Mouse (Mus musculus) hindbrain, embryonic 10.5 days (tissue): ENCODE measurements around the gene Gm11639. TPM values are rescaled to one million over a fixed set of nuclear protein-coding genes. Genes with fewer than 3 reads are reported as not detected.
A peak's percentile ranks its signal among the peaks of the same experiment; 100 is the strongest.

Experiments used
- DNase-seq: peaks from one replicate; pipeline ENCODE4 v3.0.0-alpha.2; 2017; ENCODE audit warnings: low spot score
- H3K27ac ChIP-seq: fragments of 300-500 bp; sonication (generic); 2 replicates; pipeline ENCODE4 v1.5.1; 2016; ENCODE audit warnings: mild to moderate bottlenecking, moderate library complexity
- H3K27me3 ChIP-seq: fragments of 300-500 bp; sonication (generic); 2 replicates; pipeline ENCODE4 v1.6.1; 2016; ENCODE audit warnings: mild to moderate bottlenecking; ENCODE audit not compliant: poor library complexity, insufficient read depth, severe bottlenecking
- H3K36me3 ChIP-seq: fragments of 300-500 bp; sonication (generic); 2 replicates; pipeline ENCODE4 v1.6.1; 2016; ENCODE audit warnings: mild to moderate bottlenecking, moderate library complexity
- H3K4me1 ChIP-seq: fragments of 300-500 bp; sonication (generic); replicated peaks from 2 replicates; pipeline ENCODE4 v1.6.1; 2016; ENCODE audit warnings: mild to moderate bottlenecking
- H3K4me3 ChIP-seq: fragments of 300-500 bp; sonication (generic); 2 replicates; pipeline ENCODE4 v1.5.1; 2016; ENCODE audit warnings: mild to moderate bottlenecking, moderate library complexity
- H3K9me3 ChIP-seq: fragments of 300-500 bp; sonication (generic); 2 replicates; pipeline ENCODE4 v1.6.1; 2016; ENCODE audit warnings: mild to moderate bottlenecking, moderate library complexity
- WGBS: fragments of 180-500 bp; shearing (Covaris S2); methylation state at CpG from one replicate; pipeline ENCODE4 v1.1.7; 2016; 5-methylcytosine and 5-hydroxymethylcytosine counted together
- polyA plus RNA-seq: library from polyadenylated mRNA; unstranded; fragments of >200 nt; fragmentation: Nextera tagmentation; extraction: Ambion mirVana; gene quantifications from 2 replicates; pipeline ENCODE4 v1.2.1, GENCODE M21; 2016

Gm11639 gene
- polyA plus RNA-seq, 1 experiment from 2014 or later: not detected

DNA sequence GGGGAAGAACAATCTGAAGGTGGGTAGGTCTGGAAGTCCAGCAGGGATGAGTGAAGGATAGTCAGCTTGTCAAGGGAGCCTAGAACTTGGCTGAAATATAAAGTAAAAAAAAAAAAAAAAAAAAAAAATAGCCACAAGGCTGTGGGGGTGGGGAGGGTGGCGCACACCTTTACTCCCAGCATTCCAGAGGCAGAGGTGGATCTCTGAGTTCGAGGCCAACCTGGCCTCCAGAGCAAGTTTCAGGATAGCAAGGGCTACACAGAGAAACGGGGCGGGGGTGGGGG lies 466.5 kb downstream of the Gm11639 start:
- no peaks in the 10 kb centered on the region for H3K36me3 ChIP-seq
- no peak overlapping the region for H3K4me3 ChIP-seq
- 57% methylated on average over 1 of the region's 4 CpGs for WGBS
- no peak for DNase-seq
- no peak overlapping the region for H3K27ac ChIP-seq
- no peaks in the 10 kb centered on the region for H3K9me3 ChIP-seq
- peaks cover 32% of the 10 kb centered on the region for H3K4me1 ChIP-seq
- peaks cover 10% of the 10 kb centered on the region for H3K27me3 ChIP-seq

DNA sequence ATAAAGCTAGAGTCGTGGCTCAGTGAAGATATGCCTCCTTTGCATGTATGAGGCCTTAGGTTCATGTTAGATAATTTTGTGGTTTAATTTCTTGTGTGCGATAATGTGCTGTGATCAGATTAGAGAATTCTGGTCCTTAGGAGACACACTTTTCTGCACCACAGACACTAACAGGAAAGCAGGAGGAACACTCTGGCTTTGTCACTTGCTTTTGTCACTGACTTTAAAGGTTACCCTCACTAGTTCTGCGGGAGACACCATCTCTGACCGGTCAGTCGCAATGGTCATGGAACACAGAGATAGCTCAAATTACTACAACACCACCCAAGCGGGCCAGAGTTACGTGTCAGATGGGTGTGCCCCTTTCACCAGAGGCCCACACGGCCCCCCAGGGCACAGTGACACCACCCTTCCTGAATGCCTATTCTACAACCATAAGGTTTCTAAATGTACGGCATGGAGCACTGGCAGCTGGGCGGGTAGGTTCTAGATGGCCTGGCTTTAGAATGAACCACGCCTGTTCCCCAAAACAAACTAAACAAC lies 466.9 kb downstream of the Gm11639 start:
- Histone ChIP-seq H3K36me3 (no peaks in the 10 kb centered on the region), H3K4me3 (no peak overlapping the region), H3K9me3 (no peaks in the 10 kb centered on the region), H3K27ac (no peak overlapping the region), H3K4me1 (peaks cover 32% of the 10 kb centered on the region), H3K27me3 (peaks cover 14% of the 10 kb centered on the region)
- no peak for DNase-seq
- WGBS: 72% methylated on average over 11 of the region's 11 CpGs

DNA sequence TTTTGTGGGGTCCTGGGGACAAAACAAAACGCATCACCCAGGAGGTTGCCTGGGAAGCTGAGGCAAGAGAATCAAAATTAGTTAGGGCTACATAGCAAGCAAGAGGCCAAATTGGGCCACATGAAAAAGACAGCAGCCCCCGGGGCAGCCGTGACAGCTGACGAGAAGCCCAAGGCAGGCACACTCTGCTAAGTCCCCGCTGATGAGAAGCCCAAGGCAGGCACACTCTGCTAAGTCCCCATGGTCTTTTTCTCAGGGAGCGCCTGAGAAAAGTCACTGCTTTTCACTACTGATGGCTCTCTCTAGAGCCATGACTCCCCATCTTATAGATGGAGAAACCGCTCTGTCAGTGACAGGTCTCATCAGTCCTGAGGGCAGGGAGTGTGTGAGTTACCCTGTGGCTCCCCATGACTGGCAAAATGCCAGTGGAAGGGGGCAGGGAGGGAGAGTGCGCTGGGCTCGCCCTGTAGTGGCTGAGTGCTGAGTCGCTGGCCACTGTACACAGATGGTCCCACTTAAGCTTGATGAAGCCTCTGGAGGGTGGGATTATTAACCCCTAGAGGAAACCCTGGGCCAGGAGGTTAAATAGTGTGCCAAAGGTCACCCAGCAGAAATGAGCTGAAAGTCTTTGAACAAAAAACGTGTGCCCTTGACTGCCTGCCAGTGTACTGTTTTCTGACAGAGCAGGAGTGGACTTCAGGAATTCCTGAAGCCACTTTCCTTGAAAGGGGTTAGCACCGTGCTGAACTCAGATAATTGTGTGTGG lies 467.7 kb downstream of the Gm11639 start:
- H3K4me1 ChIP-seq: peaks cover 32% of the 10 kb centered on the region
- H3K36me3 ChIP-seq: no peaks in the 10 kb centered on the region
- peaks cover 14% of the 10 kb centered on the region for H3K27me3 ChIP-seq
- peak; percentile 64 for DNase-seq
- H3K27ac ChIP-seq: peak overlapping the region; percentile 26; the same call in 1 of the 2 replicates
- 31% methylated on average over 12 of the region's 12 CpGs for WGBS
- H3K9me3 ChIP-seq: no peaks in the 10 kb centered on the region
- H3K4me3 ChIP-seq: no peak overlapping the region

DNA sequence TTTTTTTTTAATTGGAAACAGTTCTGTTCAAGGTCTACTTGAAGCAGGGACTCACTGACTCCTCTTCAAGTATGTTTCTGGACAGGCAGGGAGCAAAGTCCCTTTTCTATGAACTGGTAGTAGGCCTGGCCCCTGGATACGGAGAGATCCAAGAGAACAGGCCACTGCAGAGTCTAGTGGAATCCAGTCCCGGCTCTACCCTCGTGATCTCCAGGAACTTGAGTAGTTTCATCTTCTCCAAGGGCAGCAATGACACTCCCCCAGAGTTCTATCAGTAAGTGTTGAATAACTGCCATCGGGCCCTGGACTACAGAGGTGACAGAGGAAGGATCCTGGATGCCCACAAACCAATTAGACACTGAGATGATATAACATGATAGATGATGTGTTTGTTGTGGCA lies 470.4 kb downstream of the Gm11639 start:
- Histone ChIP-seq H3K4me3 (no peak overlapping the region), H3K9me3 (no peaks in the 10 kb centered on the region), H3K4me1 (peaks cover 32% of the 10 kb centered on the region), H3K36me3 (no peaks in the 10 kb centered on the region), H3K27ac (no peak overlapping the region), H3K27me3 (peaks cover 6% of the 10 kb centered on the region; the same call in 1 of the 2 replicates)
- WGBS: 74% methylated on average over 4 of the region's 4 CpGs
- no peak for DNase-seq

DNA sequence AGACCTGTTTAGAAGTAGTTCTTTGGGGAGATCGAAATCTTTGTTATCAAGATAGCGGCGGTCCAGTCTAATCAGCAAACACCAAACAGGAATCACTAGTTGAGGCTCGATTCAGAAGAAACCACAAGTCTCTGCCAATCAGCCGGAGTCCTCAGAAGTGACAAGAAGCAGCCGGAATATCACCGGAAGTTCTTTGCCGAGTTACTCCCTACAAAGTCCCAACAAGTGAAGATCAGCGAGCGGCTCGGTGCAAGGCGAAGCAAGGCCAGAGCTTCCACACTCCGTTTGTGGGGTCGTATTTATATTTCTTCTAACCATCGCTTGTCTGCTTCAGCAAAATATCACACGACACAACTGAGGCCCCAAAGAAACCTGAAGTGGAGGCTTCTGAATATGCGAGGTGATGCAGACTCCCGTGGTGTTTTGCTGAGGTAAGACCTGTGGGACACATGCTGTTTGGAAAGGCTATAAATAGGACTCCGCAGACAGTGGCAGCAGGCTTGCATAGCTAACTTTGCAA lies 471.3 kb downstream of the Gm11639 start:
- peaks cover 6% of the 10 kb centered on the region; the same call in 1 of the 2 replicates for H3K27me3 ChIP-seq
- 87% methylated on average over 19 of the region's 19 CpGs for WGBS
- no peak overlapping the region for H3K27ac ChIP-seq
- H3K9me3 ChIP-seq: 0 out of 2 replicates have a peak, but pooled peaks cover 2% of the 10 kb centered on the region
- peaks cover 23% of the 10 kb centered on the region for H3K4me1 ChIP-seq
- H3K36me3 ChIP-seq: no peaks in the 10 kb centered on the region
- no peak for DNase-seq
- H3K4me3 ChIP-seq: no peak overlapping the region

DNA sequence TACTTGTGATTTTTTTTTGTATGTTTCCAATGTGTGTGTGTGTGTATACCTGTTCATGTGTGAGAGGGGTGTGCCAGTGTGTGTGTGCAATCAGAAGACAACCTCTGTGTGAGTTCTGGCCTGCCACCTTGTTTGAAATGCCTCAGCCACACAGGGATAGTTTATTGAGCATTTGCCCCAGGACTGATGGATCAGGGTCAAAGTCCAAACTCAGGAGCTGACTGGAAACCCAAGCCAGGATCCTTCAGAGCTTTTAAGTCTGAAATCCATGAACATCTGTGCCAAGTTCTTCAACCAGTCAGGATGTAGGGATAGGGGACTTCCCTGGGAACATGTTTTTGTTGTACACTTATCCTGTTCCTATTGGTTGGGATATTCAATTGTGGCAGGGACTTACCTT lies 472.5 kb downstream of the Gm11639 start:
- H3K9me3 ChIP-seq: peaks cover 9% of the 10 kb centered on the region; the same call in 1 of the 2 replicates
- H3K27ac ChIP-seq: no peak overlapping the region
- peaks cover 6% of the 10 kb centered on the region; the same call in 1 of the 2 replicates for H3K27me3 ChIP-seq
- H3K36me3 ChIP-seq: no peaks in the 10 kb centered on the region
- H3K4me3 ChIP-seq: no peak overlapping the region
- DNase-seq: no peak
- H3K4me1 ChIP-seq: peaks cover 15% of the 10 kb centered on the region

DNA sequence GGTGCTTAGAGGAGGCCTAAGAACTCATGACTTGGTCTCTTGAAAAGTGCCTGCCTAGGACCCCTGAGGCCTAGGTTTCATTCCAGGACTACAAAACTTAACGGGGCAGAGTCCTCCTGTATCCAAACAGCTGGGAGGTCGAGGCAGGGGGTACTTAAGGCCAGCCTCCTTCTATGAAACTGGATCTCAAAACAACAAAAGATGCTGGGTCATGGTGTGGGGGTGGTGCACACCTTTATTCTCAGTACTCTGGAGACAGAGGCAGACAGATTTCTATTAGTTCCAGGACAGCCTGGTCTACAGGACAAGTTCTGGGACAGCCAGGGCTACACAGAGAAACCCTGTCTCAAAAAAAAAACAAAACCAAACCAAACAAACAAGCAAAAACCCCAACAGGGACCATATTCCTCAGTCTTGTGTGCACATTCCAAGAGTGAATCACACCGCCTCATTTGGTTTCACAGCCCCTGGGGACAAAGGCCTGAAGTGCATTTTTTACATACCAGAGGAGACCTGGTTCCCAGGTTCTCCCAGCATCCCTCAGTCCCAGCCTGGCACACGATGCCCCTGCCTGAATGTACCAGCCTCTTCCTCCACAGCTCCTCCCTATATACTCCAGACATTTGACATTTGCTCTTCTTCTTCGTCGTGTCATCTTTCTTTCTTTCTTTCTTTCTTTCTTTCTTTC lies 474.3 kb downstream of the Gm11639 start:
- Histone ChIP-seq H3K27ac (no peak overlapping the region), H3K4me3 (no peak overlapping the region), H3K4me1 (0 out of 2 replicates have a peak, but pooled peaks cover 3% of the 10 kb centered on the region), H3K36me3 (no peaks in the 10 kb centered on the region), H3K9me3 (peaks cover 18% of the 10 kb centered on the region), H3K27me3 (peaks cover 6% of the 10 kb centered on the region; the same call in 1 of the 2 replicates)
- DNase-seq: no peak
- WGBS: 62% methylated on average over 6 of the region's 6 CpGs

DNA sequence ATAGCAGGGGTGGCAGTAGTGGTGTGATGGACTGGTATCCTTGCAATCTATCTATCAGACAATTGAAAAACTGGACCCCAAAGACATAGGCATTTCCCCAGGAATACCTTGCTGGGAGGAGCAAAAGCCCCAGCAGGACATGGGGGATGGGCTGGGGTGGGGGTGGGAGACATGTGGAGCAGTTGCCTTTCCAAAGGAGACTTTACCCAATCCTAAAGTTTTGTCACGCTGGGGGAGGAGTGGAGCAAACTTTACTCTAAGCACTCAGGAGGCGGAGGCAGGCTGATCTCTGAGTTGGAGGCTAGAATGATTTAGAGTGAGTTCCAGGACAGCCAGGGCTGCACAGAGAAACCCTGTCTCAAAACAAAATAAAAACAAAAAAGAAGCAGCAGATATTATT lies 475.9 kb downstream of the Gm11639 start:
- 92% methylated on average over 2 of the region's 2 CpGs for WGBS
- DNase-seq: no peak
- Histone ChIP-seq H3K9me3 (peaks cover 34% of the 10 kb centered on the region), H3K4me1 (no peaks in the 10 kb centered on the region), H3K27ac (no peak overlapping the region), H3K36me3 (0 out of 2 replicates have a peak, but pooled peaks cover 3% of the 10 kb centered on the region), H3K4me3 (no peak overlapping the region), H3K27me3 (peaks cover 18% of the 10 kb centered on the region; the same call in 1 of the 2 replicates)

DNA sequence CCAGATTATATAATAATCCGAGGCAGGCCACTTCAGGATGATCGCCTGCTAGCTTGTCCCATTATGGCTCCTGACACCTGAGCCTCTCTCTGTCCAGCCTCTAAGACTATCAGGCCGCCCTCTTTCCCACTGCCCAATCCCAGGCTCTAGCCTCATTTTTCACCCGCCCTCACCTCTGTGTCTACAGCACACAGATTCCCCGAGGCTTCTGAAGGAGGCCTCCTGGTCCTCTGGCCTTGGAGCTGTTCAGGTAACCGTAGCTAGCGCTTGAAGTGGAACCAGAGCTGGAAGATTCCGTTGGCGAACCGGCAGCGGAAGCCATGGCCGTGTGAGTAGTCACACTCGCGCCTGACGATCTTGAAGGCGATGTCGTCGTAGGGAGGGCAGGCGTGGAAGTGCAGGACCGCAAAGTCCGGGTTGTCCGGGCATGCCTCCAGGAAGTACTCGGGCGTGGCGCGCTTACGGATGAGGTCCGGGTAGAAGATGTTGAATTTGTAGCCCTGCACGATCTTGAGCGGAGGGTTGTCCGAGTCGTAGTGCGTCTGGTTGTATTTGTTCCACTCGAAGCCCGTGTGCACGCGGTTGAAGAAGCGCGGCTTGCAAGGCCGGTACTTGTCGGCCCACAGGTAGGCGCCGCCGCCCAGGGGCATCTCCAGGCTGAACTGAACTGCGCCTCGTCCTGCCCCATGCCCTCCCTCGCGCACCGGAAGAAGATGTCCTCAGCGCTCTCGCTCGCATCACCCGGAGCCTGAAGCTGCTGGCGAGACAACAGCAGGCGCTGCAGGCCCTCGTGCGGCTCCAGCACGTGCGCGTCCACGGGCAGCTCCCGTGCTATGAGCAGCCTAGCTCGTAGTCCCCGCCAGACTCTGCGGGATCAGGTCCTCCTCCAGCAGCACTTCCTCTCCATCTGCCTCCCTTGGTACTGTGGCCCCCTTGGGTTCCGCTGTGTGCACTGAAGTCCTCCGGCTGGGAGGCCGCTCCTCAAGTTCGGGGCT lies 479.3 kb downstream of the Gm11639 start:
- no peak overlapping the region for H3K4me3 ChIP-seq
- H3K27me3 ChIP-seq: peaks cover 12% of the 10 kb centered on the region; the same call in 1 of the 2 replicates
- DNase-seq: no peak
- H3K36me3 ChIP-seq: 0 out of 2 replicates have a peak, but pooled peaks cover 3% of the 10 kb centered on the region
- no peaks in the 10 kb centered on the region for H3K4me1 ChIP-seq
- H3K27ac ChIP-seq: no peak overlapping the region
- 77% methylated on average over 69 of the region's 69 CpGs for WGBS
- H3K9me3 ChIP-seq: peaks cover 37% of the 10 kb centered on the region

DNA sequence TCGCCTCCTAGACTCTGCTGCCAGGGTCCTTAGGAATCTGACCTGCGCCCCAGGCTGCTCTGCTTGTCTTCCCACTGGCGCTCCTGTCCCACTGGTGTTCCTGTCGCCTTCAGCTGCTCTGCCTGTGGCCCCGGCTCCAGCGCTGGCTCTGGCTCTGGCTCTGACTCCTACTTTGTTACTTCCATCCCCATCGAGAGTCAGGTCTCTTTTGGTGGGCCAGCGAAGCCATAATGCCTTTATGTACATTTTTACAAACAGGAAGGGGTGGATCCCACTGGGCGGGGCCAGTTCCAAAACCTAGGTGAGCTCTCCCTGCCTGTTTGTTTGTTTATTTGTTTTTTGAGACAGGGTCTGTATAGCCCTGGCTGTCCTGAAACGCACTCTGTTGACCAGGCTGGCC lies 481.3 kb downstream of the Gm11639 start:
- H3K9me3 ChIP-seq: peaks cover 35% of the 10 kb centered on the region
- no peak overlapping the region for H3K4me3 ChIP-seq
- 0 out of 2 replicates have a peak, but pooled peaks cover 3% of the 10 kb centered on the region for H3K36me3 ChIP-seq
- H3K27ac ChIP-seq: no peak overlapping the region
- no peaks in the 10 kb centered on the region for H3K4me1 ChIP-seq
- 89% methylated on average over 10 of the region's 10 CpGs for WGBS
- peaks cover 12% of the 10 kb centered on the region; the same call in 1 of the 2 replicates for H3K27me3 ChIP-seq
- DNase-seq: no peak
